Mouse (Mus musculus) frontal cortex, adult (tissue): ENCODE measurements around the gene Shoc2.
A peak's percentile ranks its signal among the peaks of the same experiment; 100 is the strongest.
"Not testable (repeated sequence)": the region's sequence is repeated elsewhere in the genome, so short reads cannot be mapped to it uniquely, and the experiment has no call there.

Source experiments
- ATAC-seq: cut with Nextera tagmentation; 2 replicates; pipeline ENCODE4 v1.9.2; 2017; ENCODE audit warnings: mild to moderate bottlenecking, moderate library complexity, mixed read lengths; ENCODE audit not compliant: low TSS enrichment

The Shoc2 gene

GRCm38 (mm10) chr19:53933050-53933449, 11.1 kb upstream of the Shoc2 start:
- ATAC-seq: no peak; the same call in 1 of the 2 replicates

GRCm38 (mm10) chr19:53934046-53934445, 10.1 kb upstream of the Shoc2 start:
- no peak for ATAC-seq

GRCm38 (mm10) chr19:53939467-53939866, 4.6 kb upstream of the Shoc2 start:
- ATAC-seq: no peak

GRCm38 (mm10) chr19:53941139-53941538, 3.0 kb upstream of the Shoc2 start:
- ATAC-seq: no peak

GRCm38 (mm10) chr19:53942342-53942741, 1.8 kb upstream of the Shoc2 start:
- no peak for ATAC-seq

- no peak; the same call in 1 of the 2 replicates for ATAC-seq
Measured at GRCm38 (mm10) chr19:53944786-53945169, 672 bp downstream of the Shoc2 start.

- ATAC-seq: no peak
Measured at GRCm38 (mm10) chr19:53945171-53946042, 1.3 kb downstream of the Shoc2 start.

GRCm38 (mm10) chr19:53957513-53957912, 13.4 kb downstream of the Shoc2 start:
- no peak for ATAC-seq

GRCm38 (mm10) chr19:53962511-53962910, 18.4 kb downstream of the Shoc2 start:
- no peak for ATAC-seq

- not testable (repeated sequence) for ATAC-seq
Measured at GRCm38 (mm10) chr19:53964347-53964746, 20.2 kb downstream of the Shoc2 start.

- ATAC-seq: no peak
Measured at GRCm38 (mm10) chr19:53964910-53965633, 21.0 kb downstream of the Shoc2 start.

- ATAC-seq: no peak
Measured at GRCm38 (mm10) chr19:53969226-53969625, 25.1 kb downstream of the Shoc2 start.

- no peak for ATAC-seq
Measured at GRCm38 (mm10) chr19:53971938-53972337, 27.8 kb downstream of the Shoc2 start.

- no peak for ATAC-seq
Measured at GRCm38 (mm10) chr19:53973656-53974055, 29.6 kb downstream of the Shoc2 start.

- ATAC-seq: no peak
Measured at GRCm38 (mm10) chr19:53982041-53982440, 37.9 kb downstream of the Shoc2 start.

- ATAC-seq: no peak
Measured at GRCm38 (mm10) chr19:53983336-53983735, 39.2 kb downstream of the Shoc2 start.

- ATAC-seq: no peak
Measured at GRCm38 (mm10) chr19:53984628-53985027, 40.5 kb downstream of the Shoc2 start.

- peak; percentile 90 for ATAC-seq
Measured at GRCm38 (mm10) chr19:53990538-53990937, 46.4 kb downstream of the Shoc2 start.

GRCm38 (mm10) chr19:53993860-53994259, 49.8 kb downstream of the Shoc2 start:
- no peak for ATAC-seq

- no peak for ATAC-seq
Measured at GRCm38 (mm10) chr19:53994276-53994675, 50.2 kb downstream of the Shoc2 start.

GRCm38 (mm10) chr19:54010973-54011372, 66.9 kb downstream of the Shoc2 start:
- no peak for ATAC-seq

GRCm38 (mm10) chr19:54014999-54015398, 70.9 kb downstream of the Shoc2 start:
- ATAC-seq: no peak

GRCm38 (mm10) chr19:54015503-54015902, 71.4 kb downstream of the Shoc2 start:
- ATAC-seq: no peak
